ENCODE assay signal across 16 mouse cellular contexts in genomic region chr1:134055666-134056245, GRCm38 (mm10). TPM values are rescaled to one million over a fixed set of nuclear protein-coding genes. Genes with fewer than 3 reads are reported as not detected.
DNase-seq lines count a peak whose midpoint lies in the region; ATAC-seq and TF ChIP-seq lines count a peak whose summit lies in the region.
"Had no signal": no experiment of that assay in that cellular context is flagged by ENCODE, and none has a peak within 500 bp of the region (broad histone marks: within the 10 kb centered on the region; RNA-seq: fewer than 3 reads in every experiment).

No protein-coding gene starts in this region.

- H3K4me1 ChIP-seq in forebrain, embryonic 10.5 days, result peaks cover 32% of the 10 kb centered on the region
- peaks cover 8% of the 10 kb centered on the region for H3K4me1 ChIP-seq in forebrain, embryonic 16.5 days (replicated peaks; ENCODE audit: control insufficient read depth, insufficient read depth, low read length)
- H3K4me1 ChIP-seq in kidney, adult 2 months (ENCODE audit: control insufficient read depth, insufficient read depth, low read length), result peaks cover 10% of the 10 kb centered on the region; the same call in 1 of the 2 replicates
- peaks cover 70% of the 10 kb centered on the region for H3K4me1 ChIP-seq in liver, embryonic 13.5 days (replicated peaks)

- no peak overlapping the region for H3K4me3 ChIP-seq in forebrain, embryonic 10.5 days
- H3K4me3 ChIP-seq in forebrain, embryonic 16.5 days (replicated peaks; ENCODE audit: low read length), result no peak overlapping the region
- no peak overlapping the region for H3K4me3 ChIP-seq in kidney, adult 2 months (ENCODE audit: insufficient read depth, low read depth, low read length)
- H3K4me3 ChIP-seq in liver, embryonic 13.5 days (replicated peaks), result no peak overlapping the region
- H3K4me3 ChIP-seq: erythroblast, embryonic 14.5 days; forebrain, embryonic 15.5 days; limb, embryonic 15.5 days had no signal

- H3K9ac ChIP-seq in forebrain, embryonic 16.5 days (replicated peaks; ENCODE audit: low read depth, low read length), result no peak overlapping the region
- H3K9ac ChIP-seq in liver, embryonic 13.5 days, result peak overlapping the region; percentile 28; the same call in 1 of the 2 replicates
- H3K9ac ChIP-seq: forebrain, embryonic 15.5 days; limb, embryonic 15.5 days had no signal

- H3K27me3 ChIP-seq in forebrain, embryonic 10.5 days (ENCODE audit: poor library complexity, severe bottlenecking), result no peaks in the 10 kb centered on the region
- H3K27me3 ChIP-seq in forebrain, embryonic 16.5 days (replicated peaks; ENCODE audit: control insufficient read depth, insufficient read depth, low read length), result no peaks in the 10 kb centered on the region
- H3K27me3 ChIP-seq in kidney, adult 2 months (replicated peaks; ENCODE audit: control insufficient read depth, insufficient read depth, low read length), result no peaks in the 10 kb centered on the region
- H3K27me3 ChIP-seq in liver, embryonic 13.5 days, result peaks cover 11% of the 10 kb centered on the region; the same call in 1 of the 2 replicates
- H3K27me3 ChIP-seq: forebrain, embryonic 15.5 days; limb, embryonic 15.5 days had no signal

- TF ChIP-seq CTCF in kidney, adult 2 months (conservative IDR thresholded peaks at IDR 0.05; ENCODE audit: insufficient read depth, insufficient read length, low read depth, low read length), result no peak

- no peak for DNase-seq in forebrain, embryonic 10.5 days (ENCODE audit: extremely low spot score, low spot score)
- no peak for DNase-seq in kidney, adult 2 months
- no peak for DNase-seq in kidney, postnatal 10 days
- DNase-seq in ZHBTc4 (ENCODE audit: low read depth, low spot score), result peak; percentile 67
- DNase-seq in liver, embryonic 13.5 days, result no peak
- no peak for DNase-seq in c-Kit-positive CD71-positive TER-119-positive erythroid progenitor cells, embryonic 14.5 days (ENCODE audit: low spot score)
- no peak for DNase-seq in frontal cortex, postnatal 25 days (ENCODE audit: low spot score in 2 of 2)
- DNase-seq: adrenal gland, postnatal 10 days; cerebellum, adult 2 months; heart, postnatal 36 days; thymus, adult 2 months had no signal

- H3K9me3 ChIP-seq in forebrain, embryonic 10.5 days, result no peaks in the 10 kb centered on the region
- no peaks in the 10 kb centered on the region for H3K9me3 ChIP-seq in forebrain, embryonic 16.5 days (ENCODE audit: control insufficient read depth, low read length)
- no peaks in the 10 kb centered on the region for H3K9me3 ChIP-seq in liver, embryonic 13.5 days (replicated peaks)
- H3K9me3 ChIP-seq: forebrain, embryonic 15.5 days; limb, embryonic 15.5 days had no signal

- 91% methylated on average over 9 of the region's 9 CpGs for WGBS in forebrain, embryonic 10.5 days
- 81% methylated on average over 9 of the region's 9 CpGs for WGBS in forebrain, embryonic 16.5 days
- whole genome bisulfite sequencing in kidney, adult 2 months, result 79% methylated on average over 9 of the region's 9 CpGs
- WGBS in liver, embryonic 13.5 days (ENCODE audit: insufficient replicate concordance), result 69% methylated on average over 9 of the region's 9 CpGs

- no peaks in the 10 kb centered on the region for H3K36me3 ChIP-seq in forebrain, embryonic 10.5 days (replicated peaks)
- H3K36me3 ChIP-seq in forebrain, embryonic 16.5 days (ENCODE audit: control insufficient read depth, insufficient read depth), result no peaks in the 10 kb centered on the region
- H3K36me3 ChIP-seq in kidney, adult 2 months (ENCODE audit: control insufficient read depth, insufficient read depth, low read length), result no peaks in the 10 kb centered on the region
- no peaks in the 10 kb centered on the region for H3K36me3 ChIP-seq in liver, embryonic 13.5 days
- H3K36me3 ChIP-seq: forebrain, embryonic 15.5 days; limb, embryonic 15.5 days had no signal

- no peak overlapping the region for H3K4me2 ChIP-seq in forebrain, embryonic 16.5 days (ENCODE audit: low read length)
- H3K4me2 ChIP-seq in liver, embryonic 13.5 days, result 0 out of 2 replicates have a peak overlapping the region, but pooled peaks have one; percentile 1
- H3K4me2 ChIP-seq: forebrain, embryonic 15.5 days; limb, embryonic 15.5 days had no signal

- no peak for TF ChIP-seq POLR2A in kidney, adult 2 months (IDR thresholded peaks at IDR 0.05; ENCODE audit: low read depth, low read length)

- peak overlapping the region; percentile 94 for H3K27ac ChIP-seq in forebrain, embryonic 10.5 days
- no peak overlapping the region for H3K27ac ChIP-seq in forebrain, embryonic 16.5 days (ENCODE audit: low read length)
- H3K27ac ChIP-seq in kidney, adult 2 months (ENCODE audit: insufficient read depth, low read depth, low read length), result peak overlapping the region; percentile 13
- H3K27ac ChIP-seq in liver, embryonic 13.5 days, result peak overlapping the region; percentile 14; the same call in 1 of the 2 replicates
- H3K27ac ChIP-seq: forebrain, embryonic 15.5 days; limb, embryonic 15.5 days had no signal

- no peak for ATAC-seq in forebrain, embryonic 16.5 days
- no peak for ATAC-seq in liver, embryonic 13.5 days (ENCODE audit: low read depth)
- ATAC-seq: forebrain, embryonic 15.5 days had no signal

RNA-seq across cellular contexts. Expression of gene Fmod, which starts 18.7 kb away (rescaled TPM):
- 1.3 TPM in 2 replicates for polyA plus RNA-seq in forebrain, embryonic 10.5 days (2016; fragmentation: Nextera tagmentation; extraction: Ambion mirVana)
- 7.8 and 12.6 TPM in 2 replicates for polyA plus RNA-seq in forebrain, embryonic 16.5 days (2015; fragmentation: Nextera tagmentation; extraction: Ambion mirVana)
- 9.7 and 11.9 TPM in 2 replicates for polyA plus RNA-seq in kidney, adult 2 months (2012; rRNA removed)
- polyA plus RNA-seq in liver, embryonic 13.5 days (2015; fragmentation: Nextera tagmentation; extraction: Ambion mirVana), result 2.2 and 2.5 TPM in 2 replicates
- polyA plus RNA-seq: erythroblast, embryonic 14.5 days had no signal

RNA-seq across cellular contexts. Expression of gene Btg2, which starts 23.2 kb away (rescaled TPM):
- 64.6 and 68.6 TPM in 2 replicates for polyA plus RNA-seq in forebrain, embryonic 10.5 days (2016; fragmentation: Nextera tagmentation; extraction: Ambion mirVana)
- polyA plus RNA-seq in forebrain, embryonic 16.5 days (2015; fragmentation: Nextera tagmentation; extraction: Ambion mirVana), result 56.0 and 66.4 TPM in 2 replicates
- 20.3 and 23.7 TPM in 2 replicates for polyA plus RNA-seq in kidney, adult 2 months (2012; rRNA removed)
- 79.6 and 89.1 TPM in 2 replicates for polyA plus RNA-seq in liver, embryonic 13.5 days (2015; fragmentation: Nextera tagmentation; extraction: Ambion mirVana)

RNA-seq across cellular contexts. Expression of gene Chit1, which starts 55.3 kb away (rescaled TPM):
- not detected in 2 replicates for polyA plus RNA-seq in forebrain, embryonic 10.5 days (2016; fragmentation: Nextera tagmentation; extraction: Ambion mirVana)
- 0.14 TPM in 1 of 2 replicates, not detected in the other for polyA plus RNA-seq in forebrain, embryonic 16.5 days (2015; fragmentation: Nextera tagmentation; extraction: Ambion mirVana)
- not detected in 2 replicates for polyA plus RNA-seq in kidney, adult 2 months (2012; rRNA removed)
- polyA plus RNA-seq in liver, embryonic 13.5 days (2015; fragmentation: Nextera tagmentation; extraction: Ambion mirVana), result 0.08 and 0.12 TPM in 2 replicates
- polyA plus RNA-seq: cerebellum, adult 2 months; embryonic facial prominence, embryonic 11.5 days; erythroblast, embryonic 14.5 days had no signal
